In the genomic region with DNA sequence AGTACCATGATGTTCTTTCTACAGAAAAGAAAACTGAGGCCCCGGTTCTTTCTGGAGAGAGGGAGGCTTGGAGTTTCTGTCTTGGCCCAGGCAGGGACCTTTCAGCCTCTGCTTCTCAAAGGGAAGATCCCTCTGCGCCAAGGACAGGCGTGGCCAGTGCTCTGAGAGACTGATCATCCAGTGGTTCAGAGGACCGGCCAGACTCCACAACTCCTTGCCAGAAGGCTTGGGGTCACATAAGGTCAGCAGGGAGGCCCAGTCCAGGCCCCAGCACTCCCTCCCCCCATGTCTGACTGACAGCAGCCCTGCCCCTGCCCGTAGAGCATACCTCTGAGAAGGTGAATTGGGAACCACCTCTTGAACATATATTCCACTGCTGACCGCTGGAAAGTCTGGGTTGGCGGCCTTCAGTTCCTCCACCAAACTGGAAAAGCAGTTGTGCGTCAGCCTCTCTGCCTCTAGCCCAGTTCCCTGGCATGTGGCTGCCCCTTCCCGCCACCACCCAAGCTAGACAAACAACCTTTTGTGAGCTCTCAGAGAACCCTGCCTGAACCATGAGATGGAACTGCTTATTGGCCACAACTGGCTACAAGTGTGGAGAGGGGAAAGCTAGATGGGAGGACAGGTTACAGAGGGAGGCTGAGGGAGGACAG, we compare ENCODE assay signal across 19 mouse cellular contexts. TPM values are rescaled to one million over a fixed set of nuclear protein-coding genes. Genes with fewer than 3 reads are reported as not detected.
DNase-seq lines count a peak whose midpoint lies in the region; ATAC-seq lines count a peak whose summit lies in the region.
"Had no signal": no experiment of that assay in that cellular context is flagged by ENCODE, and none has a peak within 500 bp of the region (broad histone marks: within the 10 kb centered on the region; RNA-seq: fewer than 3 reads in every experiment).

No protein-coding gene starts in this region.

- ATAC-seq in megakaryocyte progenitor cell, adult 5-6 weeks (replicated peaks; ENCODE audit: poor library complexity): no peak
- ATAC-seq: intestine, embryonic 16.5 days; midbrain, embryonic 15.5 days had no signal

- DNase-seq in heart, adult 18-20 months: peak; percentile 71 to 81
- no peak for DNase-seq in heart, postnatal 4 days
- DNase-seq in adipocyte (ENCODE audit: low spot score): peak; percentile 76
- DNase-seq in heart, postnatal 14 days: peak; percentile 65 to 68
- no peak for DNase-seq in right cerebral cortex, postnatal 25 days
- DNase-seq in yolk sac, embryonic 10.5 days (ENCODE audit: low spot score): no peak
- DNase-seq: cerebellum, adult 9-10 months; layer of hippocampus, postnatal 36 days; lung, postnatal 4 days; thymus, adult 18-20 months had no signal

- H3K4me3 ChIP-seq in brown adipose tissue, adult 24 weeks (ENCODE audit: insufficient read depth, low read depth, low read length): no peak overlapping the region
- H3K4me3 ChIP-seq: embryonic facial prominence, embryonic 13.5 days; midbrain, embryonic 15.5 days; neural tube, embryonic 12.5 days had no signal

- intact Hi-C loops in heart, postnatal 14 days (cut with DNase I): no loop called here

- H3K4me1 ChIP-seq in brown adipose tissue, adult 24 weeks (ENCODE audit: control insufficient read depth, insufficient read depth, insufficient read length, low read length): peaks cover 8% of the 10 kb centered on the region
- H3K4me1 ChIP-seq: embryonic facial prominence, embryonic 13.5 days; midbrain, embryonic 15.5 days; neural tube, embryonic 12.5 days had no signal

- H3K27ac ChIP-seq in brown adipose tissue, adult 24 weeks (replicated peaks; ENCODE audit: low read depth, low read length): peak overlapping the region; percentile 79
- H3K27ac ChIP-seq: embryonic facial prominence, embryonic 13.5 days; liver, embryonic 14.5 days; midbrain, embryonic 15.5 days; neural tube, embryonic 12.5 days had no signal

RNA-seq across cellular contexts. Expression of gene Htra3, which starts 25.7 kb away (rescaled TPM):
- 10 to 100 TPM; 73.5 to 83.6 TPM for total RNA-seq in heart, adult 18-20 months (2021)
- 10 to 100 TPM; 23.3 to 30.8 TPM for total RNA-seq in heart, postnatal 4 days (2021)
- polyA plus RNA-seq in brown adipose tissue, adult 24 weeks (2012; ENCODE audit: insufficient read depth, insufficient read length, missing spikeins): 60.4 and 62.3 TPM in 2 replicates
- 100 to 1,000 TPM; 108 to 149 TPM for total RNA-seq in heart, postnatal 14 days (2021)
- not detected in 2 replicates for total RNA-seq in megakaryocyte progenitor cell, adult 5-6 weeks (2015)
- not detected in 2 replicates for total RNA-seq in megakaryocyte progenitor cell, adult 5-6 weeks (2017)
- total RNA-seq: hematopoietic stem cell, adult 5-6 weeks; MEL had no signal

Comparison
In these comparisons a context has a peak if more than half of its experiments do, and no peak if none do; other contexts are left out.
1. DNase-seq: peak in heart, adult 18-20 months (2 of 2), adipocyte (single experiment) and heart, postnatal 14 days (2 of 2); none in heart, postnatal 4 days (single experiment), right cerebral cortex, postnatal 25 days (single experiment) and yolk sac, embryonic 10.5 days (single experiment).
2. RNA of gene Htra3, which starts 25.7 kb away (total RNA-seq): 108 to 149 TPM in heart, postnatal 14 days, 73.5 to 83.6 TPM in heart, adult 18-20 months and 23.3 to 30.8 TPM in heart, postnatal 4 days; not detected in megakaryocyte progenitor cell, adult 5-6 weeks; every median in the first group is over 10 times any median in the second.